Mouse (Mus musculus) ES-Bruce4 (cell line): ENCODE data around the gene 5730409E04Rik. TPM values are rescaled to one million over a fixed set of nuclear protein-coding genes. Genes with fewer than 3 reads are reported as not detected.
A peak's percentile ranks its signal among the peaks of the same experiment; 100 is the strongest.

Experiments
- H3K27ac ChIP-seq: 2 replicates; pipeline ENCODE4 v1.5.1; 2012; ENCODE audit warnings: low read length, inconsistent platforms; ENCODE audit not compliant: insufficient read depth
- H3K27me3 ChIP-seq: 2 replicates; pipeline ENCODE4 v1.6.1; 2012; ENCODE audit warnings: mild to moderate bottlenecking, low read length, inconsistent platforms; ENCODE audit not compliant: control insufficient read depth, poor library complexity, insufficient read depth, severe bottlenecking
- H3K36me3 ChIP-seq: 2 replicates; pipeline ENCODE4 v1.6.1; 2012; ENCODE audit warnings: inconsistent platforms, mild to moderate bottlenecking, low read length, moderate library complexity; ENCODE audit not compliant: control insufficient read depth, poor library complexity, insufficient read depth, severe bottlenecking
- H3K4me1 ChIP-seq: one replicate; pipeline ENCODE4 v1.8.1; 2011; ENCODE audit warnings: low read length; ENCODE audit not compliant: control insufficient read depth, insufficient read depth
- H3K4me3 ChIP-seq: 2 replicates; pipeline ENCODE4 v1.5.1; 2011; ENCODE audit warnings: low read depth, mild to moderate bottlenecking, low read length
- H3K9ac ChIP-seq: 2 replicates; pipeline ENCODE4 v1.6.1; 2012; ENCODE audit warnings: low read depth, mild to moderate bottlenecking, inconsistent platforms; ENCODE audit not compliant: poor library complexity, severe bottlenecking
- H3K9me3 ChIP-seq: replicated peaks from 2 replicates; pipeline ENCODE4 v1.6.1; 2012; ENCODE audit warnings: mild to moderate bottlenecking, low read length, inconsistent platforms; ENCODE audit not compliant: control insufficient read depth, poor library complexity, insufficient read depth, severe bottlenecking
- CTCF ChIP-seq: IDR thresholded peaks from one replicate; pipeline ENCODE4 v1.8.1; 2011; ENCODE audit warnings: low read depth, low read length
- EP300 ChIP-seq: IDR thresholded peaks from 2 replicates; pipeline ENCODE4 v1.6.1; 2011; ENCODE audit warnings: low read depth, low read length; ENCODE audit not compliant: insufficient read depth
- POLR2A ChIP-seq: IDR thresholded peaks from one replicate; pipeline ENCODE4 v1.8.1; 2011; ENCODE audit warnings: low read length; ENCODE audit not compliant: insufficient read depth
- polyA plus RNA-seq: library from polyadenylated mRNA; stranded (reverse); fragments of >200 nt; gene quantifications from 2 replicates; pipeline ENCODE4 v1.2.4, GENCODE M21; 2011; ENCODE audit warnings: low read depth; ENCODE audit not compliant: missing spikeins, insufficient read depth, insufficient read length

The 5730409E04Rik gene
- polyA plus RNA-seq, 1 experiment = 2.3 TPM

- no peaks in the 10 kb centered on the region for H3K4me1 ChIP-seq
- no peak for TF ChIP-seq EP300
- no peak for TF ChIP-seq POLR2A
- no peak for TF ChIP-seq CTCF
- H3K27me3 ChIP-seq = no peaks in the 10 kb centered on the region
- no peak overlapping the region for H3K4me3 ChIP-seq
- H3K27ac ChIP-seq = no peak overlapping the region
- no peaks in the 10 kb centered on the region for H3K9me3 ChIP-seq
- H3K9ac ChIP-seq = no peak overlapping the region
- H3K36me3 ChIP-seq = no peaks in the 10 kb centered on the region
These were observed 5.5 kb upstream of the 5730409E04Rik start for GRCm38 (mm10) chr4:126604141-126604540.

- Histone ChIP-seq H3K27me3 (no peaks in the 10 kb centered on the region), H3K9me3 (no peaks in the 10 kb centered on the region), H3K9ac (no peak overlapping the region), H3K27ac (no peak overlapping the region), H3K4me1 (no peaks in the 10 kb centered on the region), H3K36me3 (no peaks in the 10 kb centered on the region), H3K4me3 (no peak overlapping the region)
- TF ChIP-seq EP300 (no peak), CTCF (no peak), POLR2A (no peak)
These were observed 3.9 kb upstream of the 5730409E04Rik start for GRCm38 (mm10) chr4:126605751-126606150.

- peaks cover 2% of the 10 kb centered on the region for H3K4me1 ChIP-seq
- no peak overlapping the region for H3K9ac ChIP-seq
- H3K9me3 ChIP-seq = no peaks in the 10 kb centered on the region
- H3K4me3 ChIP-seq = no peak overlapping the region
- H3K27ac ChIP-seq = no peak overlapping the region
- TF ChIP-seq EP300 = no peak
- no peak for TF ChIP-seq CTCF
- TF ChIP-seq POLR2A = no peak
- H3K36me3 ChIP-seq = no peaks in the 10 kb centered on the region
- no peaks in the 10 kb centered on the region for H3K27me3 ChIP-seq
These were observed 2.4 kb downstream of the 5730409E04Rik start for GRCm38 (mm10) chr4:126611991-126612390.

GRCm38 (mm10) chr4:126616312-126616711 lies 6.7 kb downstream of the 5730409E04Rik start:
- Histone ChIP-seq H3K9me3 (no peaks in the 10 kb centered on the region), H3K36me3 (no peaks in the 10 kb centered on the region), H3K4me1 (peaks cover 2% of the 10 kb centered on the region), H3K9ac (no peak overlapping the region), H3K4me3 (no peak overlapping the region), H3K27ac (no peak overlapping the region), H3K27me3 (peaks cover 3% of the 10 kb centered on the region; the same call in 1 of the 2 replicates)
- TF ChIP-seq CTCF = no peak
- TF ChIP-seq EP300 = no peak
- TF ChIP-seq POLR2A = no peak

GRCm38 (mm10) chr4:126619691-126620330 lies 10.2 kb downstream of the 5730409E04Rik start:
- peaks cover 3% of the 10 kb centered on the region; the same call in 1 of the 2 replicates for H3K27me3 ChIP-seq
- TF ChIP-seq POLR2A (no peak), CTCF (no peak)
- peak overlapping the region; percentile 44 for H3K9ac ChIP-seq

GRCm38 (mm10) chr4:126620349-126620874 lies 10.8 kb downstream of the 5730409E04Rik start:
- Histone ChIP-seq H3K9me3 (no peaks in the 10 kb centered on the region), H3K27me3 (peaks cover 3% of the 10 kb centered on the region; the same call in 1 of the 2 replicates), H3K4me3 (peak overlapping the region; percentile 41), H3K27ac (no peak overlapping the region), H3K4me1 (no peaks in the 10 kb centered on the region), H3K9ac (peak overlapping the region; percentile 44), H3K36me3 (no peaks in the 10 kb centered on the region)
- TF ChIP-seq CTCF (no peak), EP300 (no peak), POLR2A (no peak)

More at GRCm38 (mm10) chr4:126619691-126620330, 10.2 kb downstream of the 5730409E04Rik start:
- Histone ChIP-seq H3K9me3 (no peaks in the 10 kb centered on the region), H3K4me1 (no peaks in the 10 kb centered on the region), H3K27ac (no peak overlapping the region), H3K4me3 (peak overlapping the region; percentile 41), H3K36me3 (no peaks in the 10 kb centered on the region)
